Mouse (Mus musculus): ENCODE data around the gene Myo10. TPM values are rescaled to one million over a fixed set of nuclear protein-coding genes. Genes with fewer than 3 reads are reported as not detected.

Myo10 gene
- total RNA-seq, 2 experiments from 2014 or later, result 36.9 to 43.8 TPM

DNA sequence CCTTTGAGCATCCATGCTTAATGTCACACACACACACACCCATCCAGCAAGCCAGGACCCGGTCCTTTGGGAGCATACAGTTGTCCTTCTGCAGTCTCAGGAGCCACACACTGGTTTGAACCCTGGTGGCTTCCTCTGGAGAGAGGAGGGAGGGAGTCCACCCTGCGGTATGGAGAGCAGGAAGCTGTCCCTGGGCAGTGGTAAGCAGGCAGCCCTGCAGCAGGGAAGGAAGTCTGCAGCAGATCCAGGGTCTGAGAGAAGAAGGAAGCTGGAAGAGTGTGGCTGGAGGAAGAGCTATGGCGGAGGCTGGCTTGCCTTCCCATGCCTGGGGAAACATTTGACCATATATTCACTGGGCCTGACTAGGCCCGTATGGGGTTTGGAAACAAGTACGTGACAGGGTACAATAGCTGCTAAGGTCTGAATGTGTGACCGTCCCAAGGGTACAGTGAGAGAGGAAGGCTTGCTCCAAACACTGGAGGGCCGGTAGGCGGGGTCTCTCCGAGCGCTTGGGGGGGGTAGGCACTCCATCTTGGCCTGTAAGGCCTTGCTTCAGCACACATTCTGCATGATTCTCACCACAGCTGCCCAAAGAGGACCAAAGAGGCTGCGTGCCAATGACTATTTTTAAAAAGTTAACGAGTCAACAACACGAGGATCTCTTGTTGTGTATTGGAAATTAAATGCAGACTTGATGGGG lies 142.5 kb downstream of the Myo10 start:
- no peak for DNase-seq

DNA sequence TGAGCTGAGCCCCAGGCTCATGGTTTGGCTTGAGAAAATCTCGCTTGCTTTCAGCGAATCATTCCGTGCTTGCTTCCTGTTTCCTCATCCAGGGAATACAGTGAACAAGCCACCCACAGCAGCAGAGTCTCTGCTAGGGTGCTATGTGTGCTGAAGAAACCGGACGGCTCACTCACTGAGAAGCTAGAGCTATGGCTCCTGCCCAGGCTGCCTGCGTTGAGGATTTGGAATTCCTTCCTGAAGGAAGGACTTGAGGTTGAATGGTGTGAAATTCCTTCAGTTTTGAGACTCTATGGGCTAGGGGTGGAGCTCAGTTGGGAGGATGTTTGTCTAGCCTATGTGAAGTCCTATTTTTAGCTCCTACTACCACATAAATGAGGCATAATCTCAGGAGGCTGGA lies 145.5 kb downstream of the Myo10 start:
- DNase-seq, result peak; percentile 44

DNA sequence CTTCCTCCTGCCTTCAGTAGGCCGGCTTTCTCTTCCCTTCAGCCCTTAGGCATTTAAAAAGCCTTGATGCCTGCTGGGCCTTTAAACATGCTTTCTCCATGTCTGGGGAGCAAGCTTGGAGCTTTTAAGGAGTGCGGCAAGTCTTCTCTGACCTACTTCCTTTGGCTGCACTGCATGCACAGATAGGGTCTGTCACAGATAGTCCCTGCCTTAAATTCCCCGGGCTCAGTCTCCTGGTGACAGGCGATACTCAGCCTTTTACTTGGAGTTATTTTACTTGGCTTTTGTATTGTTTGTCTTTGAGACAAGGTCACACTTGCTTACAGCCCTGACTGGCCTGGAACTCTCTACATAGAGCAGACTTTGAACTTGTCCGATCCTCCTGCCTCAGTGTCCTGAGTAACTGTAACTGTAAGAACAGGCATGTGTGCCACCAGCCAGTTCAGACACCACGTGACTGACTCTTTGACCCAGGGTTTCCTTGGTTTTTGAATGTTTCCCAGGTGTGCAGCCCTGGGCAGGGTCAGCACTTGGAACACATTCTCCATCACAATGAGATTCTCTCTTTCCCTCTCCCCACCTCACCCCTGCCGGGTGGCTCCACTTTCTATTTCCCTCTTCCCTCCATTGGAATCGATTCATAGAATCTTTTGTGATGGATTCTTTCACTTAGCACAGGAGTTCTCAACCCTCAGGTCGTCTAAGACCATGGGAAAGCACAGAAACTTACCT lies 147.4 kb downstream of the Myo10 start:
- DNase-seq, result no peak

DNA sequence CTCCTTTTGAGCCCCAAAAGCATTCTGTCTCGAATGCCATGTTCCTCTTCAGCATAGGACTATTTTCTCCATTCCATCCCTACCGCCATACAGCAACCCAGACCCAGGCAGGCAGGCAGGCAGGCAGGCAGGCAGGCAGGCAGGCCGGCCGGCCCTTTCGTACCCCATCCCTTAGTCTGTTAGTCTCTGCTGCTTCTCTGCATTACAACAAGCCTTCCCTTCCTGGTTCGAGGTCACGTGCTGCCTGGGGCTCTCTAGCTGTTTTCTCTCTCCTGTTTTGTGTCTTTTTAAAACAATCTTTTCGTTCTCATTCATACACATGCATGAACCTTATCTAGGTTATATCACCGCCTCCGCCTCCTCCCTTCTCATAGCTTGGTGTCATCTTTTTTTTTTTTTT lies 149.5 kb downstream of the Myo10 start:
- DNase-seq, result no peak

DNA sequence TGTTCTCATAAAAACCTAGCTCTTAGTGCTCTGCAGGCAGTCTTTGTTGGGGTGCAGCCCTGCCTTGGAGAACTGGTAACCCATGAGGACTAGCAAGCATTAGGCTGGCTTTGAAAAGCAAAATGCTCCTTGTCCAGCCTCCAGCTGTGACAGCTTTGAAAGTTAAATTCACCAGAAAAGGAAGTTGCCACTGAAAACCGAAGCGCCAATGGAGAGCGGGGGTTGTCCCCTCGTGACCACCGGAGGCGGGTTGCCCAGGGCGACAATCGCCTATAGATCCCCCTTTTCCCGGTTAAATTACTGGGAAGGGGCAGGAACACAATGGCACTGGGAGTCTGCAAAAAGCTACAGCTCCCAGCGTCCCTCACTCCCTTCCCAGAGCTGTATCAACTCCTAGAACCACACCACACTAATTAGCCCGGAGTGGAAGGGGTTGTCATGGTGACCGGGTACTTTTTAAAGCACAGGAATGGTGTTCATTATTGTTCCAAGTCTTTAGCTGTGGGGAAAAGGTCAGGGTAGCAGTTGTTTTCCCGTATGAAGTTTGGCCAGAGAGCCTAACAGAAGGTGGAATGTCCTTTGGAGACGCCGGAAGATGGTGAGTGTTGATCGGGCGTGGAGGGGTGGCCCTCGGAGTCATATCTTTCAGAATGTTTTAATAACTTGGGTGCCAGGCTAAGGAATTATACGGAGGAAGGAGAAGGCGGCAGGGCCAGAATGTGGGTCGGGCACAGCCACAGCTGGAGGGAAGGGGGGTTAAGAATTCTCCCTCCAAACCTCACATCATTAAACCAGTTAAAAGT lies 151.6 kb downstream of the Myo10 start:
- peak; percentile 68 for DNase-seq

DNA sequence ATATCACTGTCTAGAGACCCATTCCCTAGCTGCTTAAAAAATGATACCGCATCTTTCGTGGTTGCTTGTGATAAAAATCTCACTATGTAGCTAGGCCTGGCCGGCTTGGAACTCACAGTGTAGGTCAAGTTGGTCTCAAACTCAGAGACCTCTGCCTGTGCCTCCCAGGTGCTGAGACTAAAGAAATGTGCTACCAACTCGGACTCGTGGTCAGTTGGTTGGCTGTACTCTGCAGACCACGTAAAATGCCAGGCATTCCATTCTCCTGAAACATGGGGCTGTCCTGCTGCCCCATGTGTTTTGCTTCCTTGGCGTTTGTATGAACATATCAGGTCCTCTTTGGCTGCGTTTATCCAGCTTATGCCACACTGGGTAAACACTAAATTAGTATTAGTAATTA lies 156.6 kb downstream of the Myo10 start:
- DNase-seq, result no peak

DNA sequence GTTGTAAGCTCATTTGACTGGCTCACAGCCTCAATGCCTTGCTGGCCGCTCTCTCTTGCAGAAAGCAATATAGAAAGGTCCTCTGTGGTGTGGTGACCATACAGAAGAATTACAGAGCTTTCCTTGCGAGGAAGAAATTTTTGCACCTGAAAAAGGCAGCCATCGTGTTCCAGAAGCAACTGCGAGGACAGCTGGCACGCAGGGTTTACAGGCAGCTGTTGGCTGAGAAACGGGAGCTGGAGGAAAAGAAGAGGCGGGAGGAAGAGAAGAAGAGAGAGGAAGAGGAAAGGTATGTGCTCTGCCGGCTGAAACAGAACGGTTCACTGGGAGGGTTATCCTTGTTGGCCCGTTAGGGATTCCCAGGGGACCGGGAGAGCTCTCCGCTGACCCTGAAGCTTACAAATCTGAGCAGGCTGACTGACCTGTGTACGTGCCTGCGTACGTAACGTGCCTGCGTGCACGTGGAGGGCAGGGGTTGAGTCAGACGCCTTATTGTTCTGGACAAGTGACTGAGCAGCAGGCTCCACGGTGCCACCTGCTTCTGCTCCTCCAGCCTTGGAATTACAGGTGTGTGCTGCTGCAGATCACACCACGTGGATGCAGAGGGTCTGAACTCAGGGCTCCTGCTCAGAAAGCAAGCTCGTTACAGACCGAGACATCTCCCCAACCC lies 157.3 kb downstream of the Myo10 start:
- DNase-seq, result no peak

DNA sequence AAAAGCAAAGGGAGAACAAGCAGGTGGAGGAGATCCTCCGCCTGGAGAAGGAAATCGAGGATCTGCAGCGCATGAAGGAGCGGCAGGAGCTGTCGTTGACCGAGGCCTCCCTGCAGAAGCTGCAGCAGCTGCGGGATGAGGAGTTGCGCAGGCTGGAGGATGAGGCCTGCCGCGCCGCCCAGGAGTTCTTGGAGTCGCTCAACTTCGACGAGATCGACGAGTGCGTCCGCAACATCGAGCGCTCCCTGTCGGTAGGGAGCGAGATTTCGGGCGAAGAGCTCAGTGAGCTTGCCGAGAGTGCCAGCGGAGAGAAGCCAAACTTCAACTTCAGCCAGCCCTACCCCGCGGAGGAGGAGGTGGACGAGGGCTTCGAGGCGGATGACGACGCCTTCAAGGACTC lies 158.7 kb downstream of the Myo10 start:
- DNase-seq, result no peak

DNA sequence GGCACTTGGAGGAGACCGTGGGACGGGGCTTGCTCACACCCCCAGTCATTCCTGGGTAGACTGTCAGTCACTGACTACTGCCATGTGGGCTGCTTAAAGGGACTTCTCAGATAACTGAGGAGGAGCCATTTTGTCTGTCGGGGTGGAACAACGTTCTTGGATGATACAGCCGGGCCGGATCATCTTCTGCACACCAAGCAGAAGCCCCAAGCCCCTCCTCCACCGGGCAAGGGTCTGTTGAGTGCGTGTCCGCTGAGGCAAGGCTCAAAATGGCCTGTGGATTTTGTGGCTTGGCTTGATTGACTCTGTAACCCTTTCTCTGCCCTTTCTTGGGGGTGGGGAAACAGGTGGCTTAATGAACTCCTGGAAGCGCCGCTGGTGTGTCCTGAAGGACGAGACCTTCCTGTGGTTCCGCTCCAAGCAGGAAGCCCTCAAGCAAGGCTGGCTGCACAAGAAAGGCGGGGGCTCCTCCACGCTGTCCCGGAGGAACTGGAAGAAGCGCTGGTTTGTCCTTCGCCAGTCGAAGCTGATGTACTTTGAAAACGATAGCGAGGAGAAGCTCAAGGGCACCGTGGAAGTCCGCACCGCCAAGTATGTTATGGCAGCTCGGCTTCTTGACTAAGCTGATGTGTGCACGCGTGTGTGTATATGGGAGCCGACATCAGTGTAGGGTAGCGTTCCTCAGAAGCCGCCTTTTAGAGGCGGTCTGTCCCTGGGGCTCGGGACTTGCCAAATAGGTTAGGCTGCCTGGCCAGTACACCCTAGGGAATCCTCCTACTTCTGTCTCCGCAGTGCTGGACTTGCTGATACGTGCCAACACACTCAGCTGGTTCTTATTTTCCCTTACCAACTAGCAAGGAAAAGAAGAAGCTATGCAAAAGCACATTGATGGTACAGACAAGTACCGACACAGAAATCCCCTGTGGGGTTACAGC lies 163.4 kb downstream of the Myo10 start:
- DNase-seq, result no peak

DNA sequence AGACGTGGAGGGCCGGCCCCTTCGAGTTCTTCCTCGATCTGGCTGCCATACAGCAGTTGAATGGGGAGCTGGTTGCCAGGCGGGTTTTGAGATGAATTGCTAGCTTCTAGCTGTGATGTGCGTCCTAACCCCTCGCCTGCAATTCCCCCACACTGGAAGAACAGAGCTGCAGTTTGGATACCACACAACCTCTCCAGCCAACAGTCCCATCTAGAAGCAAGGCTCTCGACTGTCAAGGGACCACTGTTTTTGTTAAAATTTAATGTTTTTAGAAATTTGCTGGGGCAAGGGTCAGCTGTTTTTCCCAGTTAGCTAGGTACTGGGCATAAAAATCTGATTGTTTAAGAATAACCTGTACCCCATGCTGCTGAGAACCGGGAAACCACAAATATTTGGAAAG lies 165.1 kb downstream of the Myo10 start:
- no peak for DNase-seq

DNA sequence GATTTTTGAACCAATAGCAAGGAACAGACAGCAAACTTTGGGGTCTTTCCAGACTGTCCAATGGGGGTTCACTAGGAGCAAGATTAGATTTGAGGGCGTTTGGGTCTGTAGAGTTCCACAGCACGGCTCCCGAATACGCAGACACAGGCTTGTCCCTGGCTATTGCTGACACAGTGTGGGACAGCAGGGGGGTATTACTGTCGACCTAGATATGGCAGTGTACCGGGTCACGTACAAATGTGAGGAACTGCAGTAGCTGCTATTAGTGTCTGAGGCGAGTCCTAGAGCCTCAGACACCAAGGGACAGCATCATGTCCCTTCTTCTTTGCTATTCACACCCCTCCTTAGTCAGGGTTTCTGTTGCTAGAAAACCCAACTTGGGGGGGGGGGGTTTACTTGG lies 165.6 kb downstream of the Myo10 start:
- DNase-seq, result no peak

DNA sequence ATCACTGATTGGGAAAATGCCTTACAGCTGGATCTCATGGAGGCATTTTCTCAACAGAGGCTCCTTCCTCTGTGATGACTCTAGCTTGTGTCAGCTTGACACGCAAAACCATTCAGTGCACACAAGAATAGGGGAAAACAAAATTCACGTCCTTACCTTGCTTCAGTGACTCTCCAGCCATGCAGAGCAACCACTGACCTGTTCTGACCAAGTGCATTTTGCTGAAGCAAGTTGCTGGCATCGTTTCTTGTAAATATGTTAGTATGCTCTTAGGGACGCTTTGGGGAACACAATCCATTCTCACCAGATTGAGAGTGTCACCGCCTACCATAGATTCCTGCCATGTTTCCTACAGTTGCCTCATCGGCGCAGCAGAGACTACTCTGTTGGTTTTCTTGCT lies 166.2 kb downstream of the Myo10 start:
- DNase-seq, result no peak

DNA sequence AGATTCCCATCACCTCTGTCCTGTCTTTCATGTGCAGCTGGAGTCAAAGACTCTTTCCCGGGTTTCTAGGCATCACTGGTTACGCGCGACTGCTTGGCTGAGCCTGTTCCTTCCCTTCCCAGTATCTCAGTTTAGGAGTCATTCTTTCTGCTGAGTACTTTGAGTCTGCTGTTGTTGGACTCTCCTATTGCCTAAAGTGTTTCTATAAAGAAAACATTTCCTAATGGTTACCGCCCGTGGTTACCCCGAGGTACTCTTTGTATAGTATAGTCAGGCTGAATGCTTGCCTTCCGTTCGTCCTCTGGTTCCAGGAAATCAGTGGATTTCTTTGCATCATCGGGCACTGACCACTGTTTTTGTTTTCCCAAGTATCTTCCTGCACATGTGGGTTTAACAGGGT lies 166.9 kb downstream of the Myo10 start:
- no peak for DNase-seq

DNA sequence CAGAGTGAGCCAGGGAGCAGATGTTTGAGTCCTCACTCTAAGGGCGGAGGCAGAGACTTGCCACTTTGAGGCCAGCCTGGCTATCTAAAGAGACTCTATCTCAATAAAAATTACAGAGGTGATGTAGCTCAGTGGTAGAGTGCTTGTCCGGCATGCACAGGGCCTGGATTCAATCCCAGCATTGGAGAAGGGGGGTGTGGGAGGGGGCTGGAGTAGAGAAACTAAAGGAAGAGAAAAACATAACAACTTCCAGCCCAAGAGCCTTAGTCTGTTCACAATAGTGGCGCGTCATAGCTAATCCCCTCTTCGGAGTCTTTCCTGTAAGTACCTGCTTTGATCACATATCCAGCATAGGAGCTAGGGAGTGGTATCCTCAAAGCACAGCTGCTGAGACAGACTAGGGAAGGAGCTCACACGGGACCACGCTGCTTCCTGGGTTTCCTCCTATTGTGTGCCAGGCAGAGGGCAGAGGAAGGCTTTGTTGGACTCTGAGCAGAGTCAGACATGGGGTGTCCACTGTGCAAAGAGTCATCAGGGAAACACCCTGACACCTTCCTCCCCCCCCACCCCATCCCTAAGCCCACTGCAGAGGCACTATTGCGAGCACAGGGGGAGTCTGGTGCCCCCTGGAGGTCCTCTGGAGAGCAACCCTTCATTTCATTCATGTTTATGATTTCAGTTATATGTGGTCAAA lies 169.5 kb downstream of the Myo10 start:
- peak; percentile 44 for DNase-seq

DNA sequence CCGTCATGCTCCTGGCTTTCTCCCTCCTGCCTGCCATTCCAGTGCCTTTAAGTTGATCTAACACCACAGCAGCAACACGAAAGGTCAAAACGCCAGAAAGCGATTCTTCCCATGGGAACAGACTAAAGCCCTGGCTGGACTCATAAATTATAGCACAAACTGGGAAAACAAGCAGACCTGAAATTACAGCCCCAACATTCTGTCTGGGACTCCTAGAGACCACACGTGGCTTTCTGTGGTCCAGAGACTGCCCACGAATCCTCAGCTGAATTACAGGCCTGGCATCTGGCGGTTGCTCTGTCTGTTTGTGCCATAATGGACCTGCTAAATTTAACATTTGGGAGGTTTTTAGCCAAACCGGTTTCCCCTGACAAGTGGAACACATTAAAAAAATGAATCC lies 171.8 kb downstream of the Myo10 start:
- DNase-seq, result no peak

DNA sequence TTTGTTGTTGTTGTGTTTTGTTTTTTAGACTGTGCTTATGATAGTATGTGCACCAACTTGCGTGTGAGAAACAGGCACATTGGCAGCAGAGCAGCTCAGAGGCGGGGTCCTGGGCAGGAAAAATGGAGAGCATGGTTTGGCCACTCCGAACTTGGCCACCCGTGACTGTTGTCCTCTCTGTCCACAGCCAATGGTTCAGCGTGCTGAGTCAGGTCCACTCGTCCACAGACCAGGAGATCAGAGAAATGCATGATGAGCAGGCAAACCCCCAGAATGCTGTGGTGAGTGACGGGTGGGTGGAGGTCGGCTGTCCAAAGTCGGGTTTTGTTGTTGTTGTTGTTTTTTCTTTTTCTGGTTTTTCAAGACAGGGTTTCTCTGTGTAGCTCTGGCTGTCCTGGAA lies 173.2 kb downstream of the Myo10 start:
- no peak for DNase-seq

DNA sequence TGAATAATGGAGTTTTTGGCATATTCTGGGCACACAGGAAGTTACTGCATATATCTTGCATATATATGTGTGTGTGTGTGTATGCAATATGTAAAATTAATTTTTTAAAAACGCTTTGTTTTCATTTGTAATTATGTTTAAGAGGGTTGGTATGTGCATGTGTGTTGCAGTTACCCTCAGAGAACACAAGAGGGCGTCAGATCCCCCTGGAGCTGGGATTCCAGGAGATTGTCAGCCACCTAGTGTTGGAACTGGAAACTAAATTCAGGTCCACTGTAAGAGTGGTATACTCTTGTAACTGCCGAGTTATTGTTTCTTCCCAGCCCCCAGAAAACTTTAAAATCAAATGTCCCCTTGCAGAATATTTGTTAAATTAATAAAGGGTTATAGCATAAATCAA lies 174.0 kb downstream of the Myo10 start:
- peak; percentile 47 for DNase-seq

DNA sequence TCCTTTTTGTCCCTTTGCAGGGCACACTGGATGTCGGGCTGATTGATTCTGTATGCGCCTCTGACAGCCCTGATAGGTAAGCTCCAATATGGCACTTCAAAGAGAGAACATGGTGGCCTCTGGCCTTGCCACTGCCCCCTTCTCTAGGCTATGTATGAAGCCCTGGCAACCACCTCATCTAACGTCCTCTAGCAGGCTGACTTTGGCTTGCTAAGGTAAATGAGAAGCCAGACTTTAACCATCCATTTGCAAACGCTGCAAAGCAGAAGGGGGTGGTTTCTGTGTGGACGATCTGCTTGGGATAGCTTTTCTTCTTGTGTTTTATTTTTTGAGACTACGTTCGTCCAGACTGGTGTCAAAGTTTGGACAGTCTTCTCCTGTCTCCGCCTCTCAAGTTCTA lies 174.9 kb downstream of the Myo10 start:
- no peak for DNase-seq

DNA sequence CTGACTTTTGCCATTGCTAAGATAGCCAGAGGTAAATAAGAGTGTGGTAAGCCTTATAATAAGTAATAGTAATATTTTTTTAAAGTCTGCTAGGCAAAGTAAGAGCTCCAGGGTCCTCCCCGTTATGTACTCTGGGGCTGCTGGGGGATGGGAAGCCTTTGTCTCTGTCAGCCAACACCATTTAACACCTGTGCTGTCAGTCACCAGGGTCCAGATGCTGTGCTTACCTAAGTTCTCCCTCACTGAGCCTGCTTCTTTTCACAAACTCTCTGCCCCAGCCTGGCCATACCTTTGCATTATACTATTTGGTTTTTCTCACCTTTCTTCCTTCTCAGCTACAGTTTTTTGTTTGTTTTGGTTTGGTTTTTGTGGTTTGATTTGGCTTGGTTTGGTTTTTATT lies 175.6 kb downstream of the Myo10 start:
- DNase-seq, result no peak

DNA sequence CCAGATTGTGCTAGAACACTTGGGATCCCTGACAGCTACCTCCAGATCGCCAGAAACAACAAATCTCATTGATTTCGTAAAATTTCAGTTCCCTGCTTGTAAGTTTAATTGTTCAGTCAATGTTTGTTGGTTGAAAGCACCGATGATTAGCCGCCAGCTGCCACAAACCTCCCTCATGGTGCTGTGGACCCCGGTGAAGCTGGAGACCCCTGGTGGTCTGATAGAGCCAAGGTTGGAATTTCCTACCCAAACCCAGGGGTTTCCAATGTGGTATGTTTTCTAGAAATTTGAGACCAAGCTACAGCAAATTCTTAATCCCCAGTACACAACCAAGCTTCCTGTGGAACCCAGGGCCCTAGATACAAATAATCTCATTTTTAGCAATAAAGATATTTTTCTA lies 179.4 kb downstream of the Myo10 start:
- no peak for DNase-seq

DNA sequence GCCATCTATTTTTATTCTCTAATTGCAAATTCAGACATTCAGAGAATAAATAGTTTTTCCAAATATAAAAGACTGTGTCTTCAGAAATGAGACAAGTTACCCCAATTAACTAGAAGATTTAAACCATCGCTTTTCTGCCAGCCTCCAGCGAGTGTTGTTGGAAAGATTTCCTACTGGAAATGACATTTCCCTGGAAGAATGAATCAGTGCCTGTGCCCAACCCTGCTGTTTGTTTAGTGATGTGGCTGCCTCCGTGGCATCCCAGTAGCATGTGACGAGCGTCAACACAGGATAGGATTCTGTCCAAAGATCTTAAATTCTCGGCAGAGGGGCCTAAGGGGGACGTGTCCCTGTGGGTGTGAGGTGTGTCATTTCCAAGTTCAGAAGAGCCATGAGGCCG lies 179.9 kb downstream of the Myo10 start:
- DNase-seq, result no peak
